Mouse (Mus musculus) limb, embryonic 12.5 days (tissue): ENCODE results near the gene Wls. TPM values are rescaled to one million over a fixed set of nuclear protein-coding genes. Genes with fewer than 3 reads are reported as not detected.

ENCODE experiments used
- ATAC-seq: fragments of 200-750 bp; cut with Nextera tagmentation; 2 replicates; pipeline ENCODE4 v1.8.0; 2017; ENCODE audit warnings: low read depth, moderate TSS enrichment; ENCODE audit not compliant: insufficient number of reproducible peaks, insufficient read depth, low FRiP score, low TSS enrichment
- H3K27ac ChIP-seq: fragments of 300-500 bp; sonication (generic); 2 replicates; pipeline ENCODE4 v1.5.1; 2016; ENCODE audit warnings: mild to moderate bottlenecking, moderate library complexity
- H3K27me3 ChIP-seq: fragments of 300-500 bp; sonication (generic); 2 replicates; pipeline ENCODE4 v1.6.1; 2016; ENCODE audit warnings: mild to moderate bottlenecking, moderate library complexity
- H3K36me3 ChIP-seq: fragments of 300-500 bp; sonication (generic); 2 replicates; pipeline ENCODE4 v1.6.1; 2016; ENCODE audit warnings: mild to moderate bottlenecking, moderate library complexity
- H3K4me1 ChIP-seq: fragments of 300-500 bp; sonication (generic); replicated peaks from 2 replicates; pipeline ENCODE4 v1.6.1; 2016
- H3K4me2 ChIP-seq: fragments of 300-500 bp; sonication (generic); 2 replicates; pipeline ENCODE4 v1.6.1; 2016; ENCODE audit warnings: mild to moderate bottlenecking, moderate library complexity
- H3K4me3 ChIP-seq: fragments of 300-500 bp; sonication (generic); replicated peaks from 2 replicates; pipeline ENCODE4 v1.5.1; 2016; ENCODE audit warnings: mild to moderate bottlenecking
- H3K9ac ChIP-seq: fragments of 300-500 bp; sonication (generic); replicated peaks from 2 replicates; pipeline ENCODE4 v1.6.1; 2016; ENCODE audit warnings: mild to moderate bottlenecking, moderate library complexity
- H3K9me3 ChIP-seq: fragments of 300-500 bp; sonication (generic); 2 replicates; pipeline ENCODE4 v1.6.1; 2016; ENCODE audit warnings: mild to moderate bottlenecking, moderate library complexity
- WGBS: fragments of 180-500 bp; shearing (Covaris S2); methylation state at CpG from one replicate; pipeline ENCODE4 v1.1.7; 2016; 5-methylcytosine and 5-hydroxymethylcytosine counted together
- polyA plus RNA-seq: library from polyadenylated mRNA; unstranded; fragments of >200 nt; fragmentation: Nextera tagmentation; extraction: Ambion mirVana; gene quantifications from 2 replicates; pipeline ENCODE4 v1.2.1, GENCODE M21; 2016

Wls gene
- polyA plus RNA-seq, result 165 and 166 TPM in 2 replicates

DNA sequence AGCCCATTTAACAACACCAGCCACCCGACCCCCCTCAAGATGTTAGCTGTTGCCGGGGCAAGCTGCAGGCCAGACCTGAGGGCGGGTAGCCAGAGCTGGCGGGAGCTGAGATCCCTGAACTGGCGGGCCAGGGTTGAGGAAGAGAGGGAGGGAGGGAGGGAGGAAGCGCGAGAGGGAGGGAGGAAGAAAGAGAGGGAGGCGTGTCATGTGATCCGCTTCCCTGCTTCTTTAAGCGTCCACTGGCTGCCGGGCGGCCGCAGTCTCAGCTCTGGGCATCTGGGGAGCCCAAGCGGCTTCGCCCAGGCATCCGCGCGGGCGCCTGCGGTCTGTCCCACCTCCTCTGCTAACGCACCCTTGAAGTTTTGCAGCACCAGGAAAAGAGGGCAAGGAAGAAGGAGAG, at the start of gene Wls:
TSS of gene Wls (plus strand) at position 192 of the 400 bp plus-strand sequence.
- Histone ChIP-seq H3K9ac (peak within 1 kb of the TSS; percentile 83), H3K27ac (peak within 1 kb of the TSS; percentile 95), H3K9me3 (no peaks in the 10 kb centered on the region), H3K36me3 (no peaks in the 10 kb centered on the region), H3K4me2 (peak within 1 kb of the TSS; percentile 84), H3K4me1 (peaks cover 17% of the 10 kb centered on the region), H3K4me3 (peak within 1 kb of the TSS; percentile 65), H3K27me3 (no peaks in the 10 kb centered on the region)
- ATAC-seq, result peak; percentile 88
- under 1% methylated on average over 21 of the region's 21 CpGs for WGBS

- no peaks in the 10 kb centered on the region for H3K27me3 ChIP-seq
- H3K9me3 ChIP-seq, result no peaks in the 10 kb centered on the region
- WGBS, result 75% methylated on average over 2 of the region's 2 CpGs
- no peak overlapping the region for H3K9ac ChIP-seq
- H3K27ac ChIP-seq, result no peak overlapping the region
- H3K4me1 ChIP-seq, result no peaks in the 10 kb centered on the region
- no peak overlapping the region for H3K4me3 ChIP-seq
- no peaks in the 10 kb centered on the region for H3K36me3 ChIP-seq
- no peak overlapping the region for H3K4me2 ChIP-seq
- no peak for ATAC-seq
These were observed 49.7 kb upstream of the Wls start for GRCm38 (mm10) chr3:159789781-159790180.

DNA sequence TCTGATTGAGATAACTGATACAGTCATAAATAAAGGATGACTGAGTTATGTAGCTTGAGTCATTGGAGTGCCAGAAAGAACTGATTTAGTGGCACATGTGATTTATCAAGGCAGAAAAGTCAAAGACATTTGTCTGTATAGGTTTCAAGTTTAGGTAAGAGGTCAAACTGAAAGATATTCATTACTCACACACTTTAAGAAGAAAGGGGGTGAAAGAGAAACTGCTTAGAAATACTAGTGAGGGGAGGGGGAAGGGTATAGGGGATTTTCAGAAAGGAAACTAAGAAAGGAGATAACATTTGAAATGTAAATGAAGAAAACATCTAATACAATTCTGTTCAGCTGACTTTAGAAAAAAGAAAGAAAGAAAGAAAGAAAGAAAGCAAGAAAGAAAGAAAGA, 7.9 kb upstream of the Wls start:
- Histone ChIP-seq H3K9ac (no peak overlapping the region), H3K4me2 (no peak overlapping the region), H3K27me3 (no peaks in the 10 kb centered on the region), H3K4me1 (peaks cover 6% of the 10 kb centered on the region; the same call in 1 of the 2 replicates), H3K27ac (no peak overlapping the region), H3K9me3 (no peaks in the 10 kb centered on the region), H3K36me3 (no peaks in the 10 kb centered on the region), H3K4me3 (no peak overlapping the region)
- ATAC-seq, result no peak

DNA sequence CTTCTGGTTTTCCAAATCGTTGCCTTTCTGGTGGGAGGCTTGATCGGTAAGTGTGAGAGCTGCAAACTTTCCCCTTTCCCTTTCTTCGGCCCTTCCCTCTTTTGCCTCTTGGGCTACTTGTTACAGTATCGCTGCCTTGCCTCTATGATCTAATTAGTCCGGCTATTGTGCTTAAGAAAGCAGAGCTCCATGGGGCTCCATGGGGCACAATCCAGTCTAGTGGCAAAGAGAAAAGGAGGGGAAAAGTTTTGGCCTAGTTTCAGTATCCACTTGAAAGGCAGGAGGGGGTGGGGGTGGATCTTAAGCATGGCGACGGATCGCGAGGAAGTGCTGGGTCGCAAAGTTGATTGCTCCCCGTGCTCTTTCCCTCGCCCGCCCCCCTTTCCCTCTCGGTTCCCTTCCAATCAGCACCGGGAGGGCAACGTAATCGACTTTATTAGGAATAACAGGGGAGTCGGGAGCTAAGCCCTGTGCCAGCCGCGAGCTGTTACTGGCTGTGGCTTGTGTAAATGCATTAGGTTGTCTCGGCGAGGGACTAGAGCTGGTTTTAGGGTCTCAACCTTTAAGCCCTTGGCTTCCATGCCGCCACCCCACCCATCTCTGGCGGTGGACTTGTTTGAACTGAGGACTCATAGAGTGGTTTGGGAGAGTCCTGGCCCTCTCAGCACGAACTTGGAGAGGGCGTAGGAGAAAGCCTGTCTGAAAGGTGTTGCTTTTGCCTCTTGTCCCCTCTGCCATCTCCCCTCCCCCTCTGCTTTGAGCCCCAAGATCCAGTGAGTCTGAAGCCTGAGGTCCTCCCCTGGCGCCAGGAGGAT, 737 bp downstream of the Wls start:
- Histone ChIP-seq H3K27ac (peak overlapping the region; percentile 95), H3K4me2 (peak overlapping the region; percentile 84), H3K4me3 (peak overlapping the region; percentile 65), H3K4me1 (peaks cover 17% of the 10 kb centered on the region), H3K9ac (peak overlapping the region; percentile 83), H3K27me3 (no peaks in the 10 kb centered on the region), H3K36me3 (no peaks in the 10 kb centered on the region), H3K9me3 (no peaks in the 10 kb centered on the region)
- peak; percentile 85 for ATAC-seq
- WGBS, result under 1% methylated on average over 27 of the region's 27 CpGs

DNA sequence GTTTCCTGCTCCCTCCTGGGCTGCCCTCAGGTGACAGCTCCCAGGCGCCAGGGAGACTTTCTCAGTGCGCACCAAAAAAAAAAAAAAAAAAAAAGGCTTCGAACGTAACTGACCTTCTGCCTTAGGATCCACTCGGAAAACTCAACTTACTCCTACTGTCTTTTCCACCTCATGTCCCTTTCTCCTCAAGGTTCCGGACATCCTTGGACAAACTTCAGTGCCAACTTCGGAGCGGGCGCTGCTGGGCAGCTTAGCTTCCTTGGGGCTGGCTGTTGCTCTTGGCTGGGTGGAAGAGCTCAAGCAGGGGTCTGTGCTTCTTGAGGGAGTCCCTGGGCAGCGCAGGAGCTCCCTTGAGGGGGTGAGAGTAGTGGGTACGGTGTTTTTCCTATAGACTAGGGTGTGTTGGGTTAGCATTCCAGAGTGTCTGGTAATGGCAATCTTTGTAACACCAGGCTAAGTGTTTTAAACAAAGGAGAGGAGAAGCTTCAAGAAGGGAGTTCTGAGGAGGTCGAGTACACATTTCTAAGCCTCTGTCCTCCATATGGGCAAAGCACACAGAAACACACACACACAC, 1.4 kb downstream of the Wls start:
- under 1% methylated on average over 12 of the region's 12 CpGs for WGBS
- Histone ChIP-seq H3K4me2 (peak overlapping the region; percentile 84), H3K4me3 (peak overlapping the region; percentile 65), H3K4me1 (peaks cover 17% of the 10 kb centered on the region), H3K27ac (peak overlapping the region; percentile 95), H3K36me3 (no peaks in the 10 kb centered on the region), H3K9ac (peak overlapping the region; percentile 83), H3K9me3 (no peaks in the 10 kb centered on the region), H3K27me3 (no peaks in the 10 kb centered on the region)
- no peak for ATAC-seq

- Histone ChIP-seq H3K27me3 (no peaks in the 10 kb centered on the region), H3K36me3 (no peaks in the 10 kb centered on the region), H3K9ac (peak overlapping the region; percentile 83), H3K4me1 (peaks cover 17% of the 10 kb centered on the region), H3K9me3 (no peaks in the 10 kb centered on the region), H3K4me2 (peak overlapping the region; percentile 84), H3K27ac (peak overlapping the region; percentile 95), H3K4me3 (peak overlapping the region; percentile 65)
- no peak for ATAC-seq
- under 1% methylated on average over 3 of the region's 3 CpGs for WGBS
These were observed 2.0 kb downstream of the Wls start for GRCm38 (mm10) chr3:159841458-159841857.

DNA sequence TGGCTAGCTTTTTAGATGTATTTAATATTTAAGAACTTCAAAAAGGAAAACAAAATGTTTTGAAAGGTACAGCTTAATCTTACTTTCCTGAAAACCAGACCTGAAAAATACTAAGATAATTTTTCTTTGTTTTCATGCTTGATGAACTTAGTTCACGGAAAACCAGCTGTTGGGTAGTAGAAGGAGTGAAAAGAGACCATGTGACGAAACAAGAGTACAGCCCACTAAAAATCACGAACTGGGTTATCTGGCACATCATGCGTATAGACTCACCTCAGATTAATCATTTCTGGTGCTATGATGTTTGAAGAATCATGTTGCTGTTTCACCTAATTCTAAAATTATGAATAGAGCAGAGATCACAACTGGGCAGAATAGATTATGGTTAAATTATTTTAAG, 3.7 kb downstream of the Wls start:
- H3K36me3 ChIP-seq, result no peaks in the 10 kb centered on the region
- no peaks in the 10 kb centered on the region for H3K9me3 ChIP-seq
- no peak overlapping the region for H3K27ac ChIP-seq
- no peak overlapping the region for H3K9ac ChIP-seq
- 67% methylated on average over 4 of the region's 4 CpGs for WGBS
- peaks cover 23% of the 10 kb centered on the region for H3K4me1 ChIP-seq
- H3K27me3 ChIP-seq, result no peaks in the 10 kb centered on the region
- ATAC-seq, result no peak
- H3K4me3 ChIP-seq, result no peak overlapping the region
- H3K4me2 ChIP-seq, result no peak overlapping the region

- Histone ChIP-seq H3K27me3 (no peaks in the 10 kb centered on the region), H3K36me3 (no peaks in the 10 kb centered on the region), H3K4me2 (no peak overlapping the region), H3K4me3 (no peak overlapping the region), H3K9me3 (no peaks in the 10 kb centered on the region), H3K9ac (no peak overlapping the region), H3K4me1 (peaks cover 7% of the 10 kb centered on the region; the same call in 1 of the 2 replicates), H3K27ac (no peak overlapping the region)
- peak; percentile 66; the same call in 1 of the 2 replicates for ATAC-seq
- WGBS, result 59% methylated on average over 2 of the region's 2 CpGs
These were observed 8.0 kb downstream of the Wls start for GRCm38 (mm10) chr3:159847410-159848016.

- Histone ChIP-seq H3K9ac (no peak overlapping the region), H3K27ac (no peak overlapping the region), H3K4me3 (no peak overlapping the region), H3K27me3 (no peaks in the 10 kb centered on the region), H3K4me1 (peaks cover 6% of the 10 kb centered on the region; the same call in 1 of the 2 replicates), H3K36me3 (no peaks in the 10 kb centered on the region), H3K4me2 (no peak overlapping the region), H3K9me3 (no peaks in the 10 kb centered on the region)
- ATAC-seq, result no peak
These were observed 8.7 kb downstream of the Wls start for GRCm38 (mm10) chr3:159848156-159848555.

GRCm38 (mm10) chr3:159851476-159851875, 12.0 kb downstream of the Wls start:
- Histone ChIP-seq H3K27ac (no peak overlapping the region), H3K9ac (no peak overlapping the region), H3K9me3 (no peaks in the 10 kb centered on the region), H3K4me1 (peaks cover 6% of the 10 kb centered on the region; the same call in 1 of the 2 replicates), H3K4me3 (no peak overlapping the region), H3K27me3 (no peaks in the 10 kb centered on the region), H3K36me3 (no peaks in the 10 kb centered on the region), H3K4me2 (no peak overlapping the region)
- WGBS, result 62% methylated on average over 2 of the region's 2 CpGs
- no peak for ATAC-seq

- no peak overlapping the region for H3K27ac ChIP-seq
- H3K4me3 ChIP-seq, result no peak overlapping the region
- 75% methylated on average over 2 of the region's 2 CpGs for WGBS
- H3K9me3 ChIP-seq, result no peaks in the 10 kb centered on the region
- H3K36me3 ChIP-seq, result no peaks in the 10 kb centered on the region
- H3K9ac ChIP-seq, result no peak overlapping the region
- no peak for ATAC-seq
- H3K4me1 ChIP-seq, result peaks cover 4% of the 10 kb centered on the region; the same call in 1 of the 2 replicates
- no peak overlapping the region for H3K4me2 ChIP-seq
- H3K27me3 ChIP-seq, result no peaks in the 10 kb centered on the region
These were observed 12.5 kb downstream of the Wls start for GRCm38 (mm10) chr3:159851980-159852379.
